Mouse (Mus musculus) WW6 (cell line): Measurements from ENCODE around the gene Hist1h2bj.
"Not testable (repeated sequence)": the region's sequence is repeated elsewhere in the genome, so short reads cannot be mapped to it uniquely, and the experiment has no call there.

Experiments
- DNase-seq: peaks from one replicate; pipeline ENCODE4 v3.0.0-alpha.2; 2013; ENCODE audit warnings: low read depth, low spot score

The Hist1h2bj gene

DNA sequence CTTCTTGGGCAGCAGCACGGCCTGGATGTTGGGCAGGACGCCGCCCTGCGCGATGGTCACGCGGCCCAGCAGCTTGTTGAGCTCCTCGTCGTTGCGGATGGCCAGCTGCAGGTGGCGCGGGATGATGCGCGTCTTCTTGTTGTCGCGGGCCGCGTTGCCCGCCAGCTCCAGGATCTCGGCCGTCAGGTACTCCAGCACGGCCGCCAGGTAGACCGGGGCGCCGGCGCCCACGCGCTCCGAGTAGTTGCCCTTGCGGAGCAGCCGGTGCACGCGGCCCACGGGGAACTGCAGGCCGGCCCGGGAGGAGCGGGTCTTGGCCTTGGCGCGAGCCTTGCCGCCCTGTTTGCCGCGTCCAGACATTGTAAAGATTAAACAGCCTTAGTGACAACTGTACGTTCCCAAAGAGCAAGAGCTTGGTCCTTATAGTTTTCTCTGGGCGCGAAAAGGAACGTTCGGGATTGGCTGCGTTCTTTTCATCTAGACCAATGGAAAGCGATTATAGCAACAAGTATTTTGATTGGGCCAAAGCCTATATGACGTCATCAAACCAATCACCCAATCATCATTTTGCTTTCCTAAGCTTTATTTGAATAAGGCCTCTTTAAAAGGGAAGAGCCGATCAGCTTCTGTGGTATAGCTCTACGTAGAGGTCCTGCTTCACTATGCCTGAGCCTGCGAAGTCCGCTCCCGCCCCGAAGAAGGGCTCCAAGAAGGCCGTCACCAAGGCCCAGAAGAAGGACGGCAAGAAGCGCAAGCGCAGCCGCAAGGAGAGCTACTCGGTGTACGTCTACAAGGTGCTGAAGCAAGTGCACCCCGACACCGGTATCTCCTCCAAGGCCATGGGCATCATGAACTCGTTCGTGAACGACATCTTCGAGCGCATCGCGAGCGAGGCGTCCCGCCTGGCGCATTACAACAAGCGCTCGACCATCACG is at the start of gene Hist1h2bj, which contains the start of gene Hist1h2ag:
Gene Hist1h2bj, plus strand, starts transcription at position 647 of the 935 bp plus-strand sequence.
Gene Hist1h2ag, minus strand, starts transcription at position 377 of the 935 bp plus-strand sequence.
- DNase-seq: not testable (repeated sequence)

DNA sequence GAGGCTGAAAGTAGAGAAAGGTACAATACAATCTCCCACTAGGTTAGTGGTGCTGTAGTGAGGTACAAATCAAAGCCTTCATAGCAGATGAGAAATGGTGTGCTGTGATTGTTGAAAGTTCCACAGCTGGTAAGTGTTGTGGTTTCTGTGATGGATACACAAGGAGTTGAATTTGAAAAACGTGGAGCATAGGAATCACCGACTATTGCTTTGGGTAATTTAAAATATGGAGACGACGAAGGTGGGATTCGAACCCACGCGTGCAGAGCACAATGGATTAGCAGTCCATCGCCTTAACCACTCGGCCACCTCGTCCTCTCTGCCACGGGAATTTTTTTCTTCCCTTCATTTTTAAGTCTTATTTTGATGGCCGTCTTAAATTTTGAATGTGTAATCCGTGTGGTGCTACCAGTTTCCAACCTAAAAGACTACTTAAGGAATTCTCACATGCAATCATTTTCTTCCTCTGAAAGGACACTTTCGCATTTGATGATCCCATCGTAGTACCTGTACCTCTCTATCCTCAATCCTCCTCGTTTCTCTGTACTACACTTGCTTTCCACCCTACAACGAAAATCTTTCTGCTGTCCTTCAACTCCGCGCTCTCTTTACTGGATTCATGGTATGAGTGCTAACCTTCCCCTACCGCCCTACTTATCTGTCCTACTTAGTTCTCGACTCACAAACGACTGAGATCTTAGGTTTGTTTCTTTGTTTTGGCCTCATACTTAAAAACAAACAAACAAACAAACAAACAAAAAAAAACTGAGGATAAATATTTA is 48.9 kb upstream of the Hist1h2bj start:
- DNase-seq: no peak

DNA sequence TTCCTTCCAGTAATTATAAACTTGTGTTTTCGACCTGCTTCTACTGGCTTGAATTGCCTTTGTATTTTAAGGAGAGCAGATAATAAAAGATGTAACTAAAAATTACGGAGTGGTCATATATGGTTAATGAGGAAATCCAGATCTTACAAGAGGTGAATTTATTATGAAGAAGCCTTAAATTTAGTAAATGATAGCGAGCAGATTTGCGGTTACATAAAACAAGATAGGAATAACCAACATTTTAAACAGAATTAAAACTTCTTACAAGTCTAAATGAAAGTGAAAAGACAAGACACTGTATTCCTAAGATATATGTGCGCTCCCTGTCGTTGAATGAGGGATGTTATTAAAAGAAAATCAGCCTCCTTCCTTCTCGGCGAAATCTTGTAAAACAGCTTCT is 48.1 kb upstream of the Hist1h2bj start:
- DNase-seq: no peak

DNA sequence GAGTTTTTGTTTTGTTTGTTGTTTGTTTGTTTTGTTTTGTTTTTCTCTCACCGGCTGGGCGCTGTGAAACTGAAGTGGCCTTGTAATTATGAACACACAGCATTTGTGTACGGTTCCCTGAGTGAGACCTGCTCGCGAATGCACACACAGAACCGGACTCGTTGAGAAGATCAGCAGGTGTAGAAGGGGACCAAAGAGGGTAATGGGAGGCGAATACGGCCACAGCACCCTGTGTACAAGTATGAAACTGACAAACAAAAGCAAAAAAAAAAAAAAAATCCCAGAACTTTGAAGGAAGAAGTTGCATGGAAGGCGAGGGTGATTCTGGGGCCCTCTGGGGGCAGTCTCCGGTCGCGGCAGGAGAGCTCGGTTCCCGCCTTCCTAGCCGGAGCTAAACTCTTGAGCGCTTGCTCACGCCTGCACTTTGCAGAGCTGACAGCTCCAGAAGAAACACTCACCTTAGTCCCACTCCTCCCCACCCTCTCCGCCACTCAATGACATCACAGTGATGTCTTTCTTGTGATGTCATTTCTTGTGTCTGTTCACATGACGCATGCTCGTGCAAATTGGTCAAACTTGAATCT is 47.6 kb upstream of the Hist1h2bj start:
- DNase-seq: no peak

DNA sequence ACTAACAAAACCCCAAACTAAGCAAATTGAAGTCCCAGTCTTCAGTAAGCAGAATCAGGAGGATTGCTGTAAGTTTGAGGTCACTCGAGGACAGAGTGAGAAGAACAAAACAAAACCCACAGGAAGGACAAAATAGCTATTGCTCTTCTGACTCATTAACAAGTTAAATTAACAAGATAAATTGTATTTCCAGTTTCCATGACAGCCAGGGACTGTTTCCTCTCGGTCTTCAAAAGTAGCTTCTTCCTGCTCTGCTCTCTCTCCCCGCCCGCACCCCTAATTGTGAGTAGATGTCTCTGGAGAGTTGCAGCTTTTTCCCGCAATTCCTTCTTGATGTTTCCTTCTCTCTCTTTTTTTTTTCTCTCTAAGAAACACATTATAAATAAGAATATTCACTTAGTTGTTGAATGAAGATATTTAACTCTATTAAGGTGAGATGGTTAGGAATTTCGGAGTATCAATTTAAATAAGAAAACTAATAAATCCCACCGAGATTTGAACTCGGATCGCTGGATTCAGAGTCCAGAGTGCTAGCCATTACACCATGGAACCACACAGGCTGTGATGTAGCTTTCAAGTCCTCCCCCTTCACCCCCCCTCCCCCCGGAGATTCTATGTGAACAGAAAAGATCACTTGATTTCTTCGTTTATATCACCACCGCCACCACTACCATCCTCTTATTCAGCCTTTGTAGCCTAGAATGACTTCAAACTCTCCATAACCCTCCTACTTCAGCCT is 46.7 kb upstream of the Hist1h2bj start:
- no peak for DNase-seq

DNA sequence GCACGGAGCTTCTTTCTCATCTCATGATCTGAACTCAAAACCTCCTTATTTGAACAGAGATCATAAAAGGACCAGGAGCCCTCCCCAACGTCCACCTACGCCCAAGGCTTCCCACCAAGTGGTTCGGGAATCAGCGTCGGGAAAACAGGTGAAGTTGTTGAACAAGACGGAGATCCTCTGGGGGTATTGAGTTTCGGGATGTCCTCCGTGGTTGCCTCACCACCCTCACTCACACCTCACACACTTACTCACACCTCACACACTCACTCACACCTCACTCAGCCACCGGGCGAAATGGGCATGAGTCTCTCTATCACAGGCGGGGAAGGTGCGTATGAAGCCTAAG is 46.2 kb upstream of the Hist1h2bj start:
- no peak for DNase-seq

DNA sequence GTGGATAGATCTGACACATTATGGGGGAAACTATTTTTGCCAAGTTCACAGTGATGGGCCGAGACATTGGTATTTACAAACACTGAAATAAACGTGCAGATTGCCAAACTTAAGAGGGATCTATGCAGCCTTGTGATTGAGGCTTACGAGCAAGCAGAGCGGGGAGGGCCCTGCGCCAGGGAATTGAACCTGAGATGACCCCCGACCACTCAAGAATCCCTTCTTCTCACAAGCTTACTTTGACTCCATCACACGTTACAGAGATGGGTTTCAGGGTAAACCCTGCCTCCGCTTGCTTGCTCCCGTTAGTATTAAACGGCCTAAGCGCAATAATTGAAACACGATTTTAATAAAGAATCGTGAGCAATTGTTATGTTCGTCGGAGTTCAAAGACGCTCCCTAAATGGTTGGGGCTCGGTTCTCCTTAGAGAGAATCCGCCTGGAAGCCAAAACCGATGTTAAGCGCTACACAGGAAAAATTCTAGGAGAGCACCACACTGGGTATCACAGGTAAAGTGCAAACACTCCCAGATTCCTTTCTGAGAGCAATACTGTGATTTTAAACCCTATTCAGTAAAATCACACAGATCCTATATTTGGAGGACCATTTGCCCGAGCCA is 45.7 kb upstream of the Hist1h2bj start:
- no peak for DNase-seq

DNA sequence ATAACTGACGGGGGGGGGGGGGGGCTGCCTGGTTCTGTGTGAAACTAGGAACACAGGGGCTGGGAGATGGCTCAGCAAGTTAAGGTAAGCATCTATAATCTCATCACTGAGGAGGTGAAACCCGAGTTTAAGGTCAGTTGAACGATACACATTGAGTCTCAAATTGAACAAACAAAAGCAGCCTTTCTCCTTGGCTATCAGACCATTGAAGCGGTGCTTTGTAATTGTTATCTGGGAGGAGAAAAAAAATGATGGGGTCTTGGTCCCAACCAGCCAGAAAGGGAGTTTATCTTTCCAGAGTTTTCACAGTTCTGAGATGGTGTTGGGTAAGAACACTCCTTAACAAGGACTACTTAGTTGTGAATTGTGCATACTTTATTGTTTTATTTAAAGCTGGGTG is 45.2 kb upstream of the Hist1h2bj start:
- no peak for DNase-seq

DNA sequence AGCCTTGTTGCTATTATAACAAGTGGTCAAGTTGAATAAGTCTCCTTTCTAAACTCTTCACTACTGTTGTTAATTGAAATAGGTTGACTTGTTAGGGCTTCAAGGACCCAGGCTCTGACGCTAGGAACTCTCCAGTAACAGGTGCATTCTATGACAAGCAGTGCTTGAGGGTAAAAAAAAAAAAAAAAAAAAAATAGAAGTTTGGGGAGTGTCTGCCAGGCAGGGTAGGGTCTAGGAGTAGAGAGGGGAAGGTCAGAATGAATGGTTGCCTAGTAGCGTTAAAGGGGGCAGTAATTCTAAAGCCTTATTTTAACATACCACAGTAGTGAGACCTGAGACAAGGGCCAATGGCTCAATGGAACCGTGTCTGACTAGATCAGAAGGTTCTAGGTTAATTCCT is 44.6 kb upstream of the Hist1h2bj start:
- no peak for DNase-seq

DNA sequence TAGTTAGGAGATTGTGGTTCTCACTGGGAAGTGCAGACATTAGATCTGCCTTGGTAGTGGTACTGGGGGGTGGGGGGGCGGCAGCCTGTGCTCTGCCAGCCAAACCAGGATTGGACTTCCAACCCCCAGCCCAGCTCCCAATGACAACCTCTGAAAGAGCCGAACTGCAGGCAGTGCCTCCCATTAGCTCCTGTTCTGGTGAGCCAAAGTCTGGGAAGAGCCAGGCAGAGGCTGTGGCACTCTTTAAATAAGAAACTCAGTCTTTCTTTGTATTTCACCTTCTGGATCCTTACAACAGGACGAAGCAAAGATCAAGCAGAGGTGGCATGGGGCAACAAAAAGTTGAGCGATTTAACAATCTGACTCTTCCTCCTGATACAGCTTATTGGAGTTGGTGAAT is 43.9 kb upstream of the Hist1h2bj start:
- no peak for DNase-seq

DNA sequence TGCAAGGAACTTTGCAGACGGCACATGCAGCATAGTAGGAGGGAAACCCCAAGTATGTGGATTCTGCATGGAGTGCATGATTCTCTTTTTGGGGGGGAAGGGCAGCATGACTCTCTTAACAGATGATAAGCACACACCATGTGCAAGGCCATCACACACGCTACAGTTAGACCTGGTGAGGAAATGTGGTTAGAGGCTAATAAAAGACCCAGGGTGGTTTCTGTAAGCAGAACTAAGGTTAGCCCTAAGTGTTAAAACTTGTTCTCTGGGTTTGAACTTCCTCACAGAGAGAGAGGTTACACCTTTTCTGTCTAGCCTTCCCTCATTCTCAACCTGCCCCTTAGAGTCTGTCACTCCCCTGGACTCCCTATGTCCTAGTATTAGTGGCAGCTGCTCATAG is 41.7 kb upstream of the Hist1h2bj start:
- no peak for DNase-seq

DNA sequence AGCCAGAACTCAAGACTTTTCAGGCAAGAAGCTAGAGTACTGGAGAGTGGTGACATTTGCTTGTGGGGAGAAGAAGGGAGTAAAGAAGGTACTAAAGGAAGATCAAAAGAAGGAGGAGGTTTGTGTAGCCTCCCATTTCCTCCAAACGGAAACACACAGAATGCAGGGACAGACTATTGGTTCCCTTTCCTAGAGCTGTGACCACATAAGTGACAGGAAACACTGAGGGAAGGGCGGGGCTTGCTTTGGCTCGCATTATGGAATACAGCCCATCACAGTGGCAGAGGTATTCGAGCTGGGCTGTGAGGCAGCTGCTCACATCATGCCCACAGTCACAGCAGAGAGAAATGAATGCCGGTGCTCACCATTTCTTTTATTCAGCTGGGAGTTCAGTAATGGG is 41.2 kb upstream of the Hist1h2bj start:
- DNase-seq: no peak

DNA sequence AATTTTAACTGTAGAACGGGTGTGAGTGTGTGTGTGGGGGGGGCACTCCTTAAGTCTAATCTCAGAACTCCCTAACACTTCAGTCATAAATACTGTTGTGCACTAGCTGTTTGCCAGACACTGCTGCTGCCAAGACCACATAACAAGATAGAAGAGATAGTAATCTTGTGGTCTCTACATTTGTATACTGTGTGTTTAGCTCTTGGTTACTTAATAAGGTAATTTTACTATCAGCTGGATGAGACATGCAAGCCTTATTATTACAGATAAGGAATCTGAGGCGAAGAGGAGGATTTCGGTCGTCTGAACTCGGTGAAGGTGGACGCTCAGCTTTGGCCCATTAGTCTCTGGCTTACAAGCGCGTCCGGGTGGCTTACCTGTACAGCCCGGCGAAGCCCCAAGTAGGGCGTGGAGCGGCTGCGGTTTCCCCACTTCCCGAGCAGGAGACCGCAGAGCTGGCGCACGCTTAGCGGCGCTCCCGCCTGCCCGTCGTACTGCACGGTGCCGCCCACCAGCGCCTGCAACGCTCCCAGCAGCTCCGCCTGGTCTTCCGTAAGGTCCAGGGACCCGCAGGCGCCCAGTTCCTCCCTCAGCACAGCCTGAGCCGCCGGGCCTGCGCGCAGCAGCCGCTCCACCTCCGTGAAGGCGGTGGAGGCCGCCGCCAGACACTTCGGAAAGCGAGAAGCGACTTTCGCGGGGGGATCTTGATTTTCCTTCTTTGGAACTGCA is 37.2 kb upstream of the Hist1h2bj start:
- no peak for DNase-seq

DNA sequence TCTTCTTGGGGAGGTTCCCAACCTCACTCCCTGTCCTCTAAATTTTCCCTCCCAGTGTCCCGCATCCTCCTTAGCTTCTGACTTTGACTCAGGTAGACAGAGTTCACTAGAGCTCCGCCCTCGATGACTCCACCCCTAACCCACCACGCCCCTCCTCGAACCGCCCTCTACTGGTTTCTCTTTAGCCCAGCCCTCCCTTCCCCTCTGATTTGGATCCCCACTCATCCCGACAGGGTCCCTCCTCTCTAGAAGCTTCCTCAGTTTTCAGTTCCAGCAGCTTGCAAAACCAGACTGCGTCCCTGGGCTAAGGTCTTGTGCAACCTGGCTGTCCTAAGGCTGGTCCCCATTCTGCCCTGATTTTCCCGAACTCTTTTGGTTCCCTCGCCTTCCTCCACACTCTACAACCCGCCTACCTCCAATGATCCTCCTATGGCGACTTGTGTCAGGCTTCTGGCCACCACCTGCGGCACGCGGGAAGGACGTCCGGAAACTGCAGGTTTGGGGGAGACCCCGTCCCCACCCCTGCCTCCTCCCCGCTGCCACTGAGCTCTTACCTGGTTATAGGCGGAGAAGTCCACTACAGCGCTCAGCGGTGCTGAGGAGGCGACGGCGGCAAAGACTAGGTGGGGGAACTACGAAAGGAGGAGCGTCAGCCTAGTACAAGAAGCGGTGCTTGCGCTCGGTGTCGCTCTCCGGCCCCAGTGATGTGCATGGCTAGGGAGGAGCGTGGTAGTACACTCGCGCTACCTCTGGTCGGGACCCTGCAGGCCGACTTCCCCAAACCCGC is 36.5 kb upstream of the Hist1h2bj start:
- DNase-seq: no peak

DNA sequence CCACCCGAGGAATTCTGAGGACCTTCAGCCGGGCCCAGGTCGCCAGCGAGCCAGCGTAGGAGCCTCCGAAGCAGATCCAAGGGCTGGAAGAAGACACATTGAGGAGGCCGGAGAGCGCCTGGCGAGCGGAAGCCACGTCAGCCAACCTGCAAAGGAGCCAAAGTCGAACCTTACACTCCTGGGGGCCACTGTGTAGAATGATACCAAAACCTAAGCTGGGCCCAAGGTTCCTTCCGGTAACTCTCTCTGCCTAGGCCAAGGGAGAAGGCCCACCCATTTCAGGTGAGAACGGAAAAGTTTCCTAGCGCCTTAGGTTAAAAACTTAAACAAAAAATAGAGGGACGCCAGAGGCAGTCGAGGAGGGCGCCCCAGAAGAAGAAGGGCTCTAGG is 35.9 kb upstream of the Hist1h2bj start:
- no peak for DNase-seq

DNA sequence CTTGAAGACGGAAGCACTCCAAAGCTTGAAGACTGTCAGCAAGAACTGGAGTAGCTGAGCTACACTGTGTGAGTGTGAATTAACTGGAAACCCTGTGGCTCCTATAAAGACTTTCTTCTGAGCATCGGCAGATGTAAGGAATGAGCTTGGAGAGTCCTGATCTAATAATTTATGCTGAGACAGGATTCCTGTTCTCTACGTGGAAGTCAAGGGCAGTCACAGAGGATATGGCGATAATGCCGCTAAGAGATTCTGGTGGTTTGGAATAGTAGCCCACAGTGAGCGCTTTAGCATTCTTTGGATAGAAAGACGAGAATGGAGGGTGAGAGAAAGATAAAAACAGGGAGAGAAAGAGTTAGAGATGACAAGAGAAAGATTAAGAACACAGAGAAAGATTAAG is 35.1 kb upstream of the Hist1h2bj start:
- no peak for DNase-seq

DNA sequence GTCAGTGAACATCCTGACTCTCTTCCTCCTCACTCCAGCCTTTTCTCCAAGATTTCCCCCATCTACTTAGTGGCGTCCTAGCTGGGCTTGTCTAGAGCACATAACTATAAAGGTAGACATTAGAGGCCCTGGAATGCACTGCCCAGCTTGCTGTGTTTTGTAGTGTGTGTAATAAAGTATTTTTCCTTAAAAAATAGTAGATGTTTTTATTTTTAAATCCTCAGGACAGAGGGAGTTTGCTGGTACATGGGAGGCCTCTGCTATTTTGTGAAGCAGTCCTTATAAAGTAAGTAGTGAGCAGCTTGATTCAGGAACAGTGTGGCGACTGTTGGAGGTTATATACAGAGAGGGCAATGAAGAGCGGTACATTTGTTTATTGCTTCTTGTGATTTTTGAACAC is 34.3 kb upstream of the Hist1h2bj start:
- DNase-seq: no peak

DNA sequence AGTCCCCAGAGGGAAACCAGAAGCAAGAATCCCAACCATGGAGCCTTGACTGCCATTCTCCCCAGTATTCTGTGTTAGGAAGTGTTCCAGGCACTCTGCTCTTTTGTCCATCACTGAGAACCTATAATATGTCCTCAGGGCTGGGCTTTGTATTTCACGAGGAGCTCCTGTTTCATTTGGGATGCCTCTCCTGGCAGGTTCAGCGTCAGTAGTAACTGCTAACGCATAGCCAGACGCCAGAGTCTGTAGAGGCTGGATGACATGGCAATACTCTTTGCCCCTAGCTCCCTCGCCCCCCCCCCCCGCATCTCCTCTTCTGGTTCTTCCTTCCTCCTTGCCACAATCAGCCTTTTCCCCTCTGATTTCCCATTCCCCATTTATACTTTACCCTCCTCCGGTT is 33.4 kb upstream of the Hist1h2bj start, which contains the start of gene Prss16:
Gene Prss16, minus strand, starts transcription at position 101 of the 400 bp plus-strand sequence.
- no peak for DNase-seq

DNA sequence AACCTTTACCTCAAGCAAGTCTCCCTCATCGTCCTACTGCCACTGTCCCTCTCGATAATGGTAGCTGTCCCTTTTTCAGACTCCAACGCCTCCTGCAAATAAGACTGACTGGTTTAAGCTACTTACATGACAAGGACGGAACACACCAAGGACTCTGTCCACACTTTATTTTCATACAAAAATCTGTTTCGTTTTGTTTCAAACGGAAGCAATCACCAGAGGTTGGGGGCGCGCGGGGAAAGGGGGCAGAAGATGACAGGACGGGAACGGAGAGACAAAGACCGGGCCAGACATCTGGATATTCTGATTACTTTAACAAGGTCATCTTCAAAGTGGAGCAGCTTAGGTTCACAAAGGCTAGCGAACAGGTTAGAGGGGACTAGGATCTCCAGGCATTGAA is 29.3 kb upstream of the Hist1h2bj start:
- no peak for DNase-seq

DNA sequence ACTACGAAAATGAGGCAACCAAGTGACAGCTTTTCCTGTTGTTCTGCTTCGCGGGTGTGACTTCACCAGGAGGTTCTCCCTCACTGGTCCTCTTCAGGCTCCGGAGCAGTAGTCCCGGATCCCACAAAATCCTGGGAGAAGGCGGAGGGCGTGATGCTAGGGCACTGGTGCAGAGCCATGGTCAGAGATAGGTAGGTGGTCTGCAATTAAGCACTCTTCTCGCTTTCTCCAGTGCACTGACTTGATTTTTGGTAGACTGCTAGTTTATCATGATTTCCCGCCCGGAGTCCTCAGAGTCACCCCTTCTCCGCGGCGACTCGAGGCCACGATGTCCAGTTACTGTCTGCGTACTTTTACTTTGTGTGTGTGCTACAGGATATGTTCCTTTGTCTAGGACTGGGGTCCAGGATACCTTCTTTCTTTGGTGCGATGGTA is 28.6 kb upstream of the Hist1h2bj start:
- DNase-seq: no peak
